Mouse (Mus musculus) CD8-positive naive resting alpha-beta T cell, adult 57 days (primary cell): Measurements from ENCODE around the gene Ubqlnl. TPM values are rescaled to one million over a fixed set of nuclear protein-coding genes. Genes with fewer than 3 reads are reported as not detected.

ENCODE experiments used
- total RNA-seq: library from RNA; stranded (reverse); gene quantifications from one replicate; pipeline ENCODE4 v1.2.4, GENCODE M21; 2023

Gene Ubqlnl
- not detected for total RNA-seq

DNA sequence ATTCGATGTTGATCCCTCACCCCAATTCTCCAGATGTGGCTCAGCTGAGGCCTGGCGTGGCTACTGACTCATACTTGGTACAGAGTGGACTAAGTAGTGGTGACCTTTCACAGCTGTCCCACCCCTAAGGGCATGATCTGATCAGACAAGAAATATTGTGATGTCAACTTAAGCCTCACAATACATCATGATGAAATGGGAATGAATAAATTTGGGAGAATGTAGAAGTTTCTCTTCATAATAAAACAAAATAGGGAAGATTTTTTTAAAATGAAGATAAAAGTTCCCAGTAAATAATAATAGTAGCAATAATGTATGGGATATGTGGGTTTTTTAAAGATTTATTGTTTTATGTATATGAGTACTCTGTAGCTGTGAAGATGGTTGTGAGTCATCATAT is at the start of gene Ubqlnl:
Gene Ubqlnl, minus strand, starts transcription at position 101 of the 400 bp plus-strand sequence.

DNA sequence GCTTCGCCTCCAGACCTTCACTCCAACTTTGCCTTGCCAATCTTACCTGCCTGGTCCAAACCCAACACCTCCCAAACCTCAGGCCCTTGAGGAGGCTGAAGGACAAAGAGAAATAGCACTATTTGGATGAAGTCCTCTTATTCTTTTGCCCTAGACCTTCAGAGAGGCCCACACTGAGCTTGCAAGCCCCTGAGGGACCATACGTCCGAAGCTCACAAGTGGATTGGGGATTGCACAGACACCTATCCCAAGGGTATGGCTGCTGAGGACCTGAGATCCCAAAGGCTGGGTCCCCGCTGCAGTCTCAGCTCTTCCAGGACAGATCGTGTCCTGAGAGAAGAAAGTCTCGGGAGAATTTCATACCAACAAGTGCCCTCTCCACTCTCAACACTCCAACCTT is 45.5 kb upstream of the Ubqlnl start, which contains the start of gene Olfr649:
Gene Olfr649, minus strand, starts transcription at position 101 of the 400 bp plus-strand sequence.

GRCm38 (mm10) chr7:104183292-104183691 is 32.9 kb upstream of the Ubqlnl start, which contains the start of gene Olfr648:
TSS of gene Olfr648 (minus strand) at chr7:104183392.

DNA sequence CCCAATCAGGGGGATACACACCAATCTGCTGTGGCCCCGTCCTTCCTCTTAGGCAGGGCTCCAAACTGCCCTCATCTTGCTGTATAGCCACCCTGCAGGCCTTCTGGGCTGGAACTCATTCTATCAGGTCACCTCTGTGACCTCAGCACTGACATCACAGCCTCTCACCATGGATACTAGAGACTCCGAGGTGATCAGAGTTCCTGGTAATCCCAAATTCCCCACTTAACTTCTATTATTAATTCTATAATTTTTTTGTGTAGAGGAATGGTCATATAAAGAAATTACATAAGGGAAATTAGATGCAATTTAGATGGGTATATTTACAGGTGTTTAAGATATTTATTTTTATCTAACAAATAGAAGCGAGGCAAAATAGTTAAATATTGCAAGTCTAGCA is 7.2 kb downstream of the Ubqlnl start, which contains the start of gene Ubqln3:
Gene Ubqln3, minus strand, starts transcription at position 101 of the 400 bp plus-strand sequence.

DNA sequence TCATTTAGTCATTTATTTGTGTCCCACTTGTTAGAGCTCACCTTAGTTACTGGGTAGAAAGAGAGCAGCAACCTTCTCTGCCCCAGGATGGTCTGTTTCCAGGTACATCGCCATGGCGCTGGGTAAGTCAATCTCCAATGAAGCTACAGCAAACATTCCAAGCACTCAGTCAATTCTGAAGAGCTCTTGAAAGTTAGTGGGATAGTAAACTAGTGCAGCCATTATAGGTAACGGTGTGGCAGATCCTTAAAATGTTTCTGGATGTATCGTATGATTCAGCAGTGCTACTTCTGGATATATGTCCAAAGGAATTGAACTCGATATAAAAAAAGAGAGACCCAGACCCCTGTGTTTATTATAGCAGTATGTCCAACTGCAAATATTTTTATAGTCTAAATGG is 13.1 kb downstream of the Ubqlnl start, which contains the start of gene Olfr643:
Gene Olfr643, minus strand, starts transcription at position 101 of the 400 bp plus-strand sequence.

DNA sequence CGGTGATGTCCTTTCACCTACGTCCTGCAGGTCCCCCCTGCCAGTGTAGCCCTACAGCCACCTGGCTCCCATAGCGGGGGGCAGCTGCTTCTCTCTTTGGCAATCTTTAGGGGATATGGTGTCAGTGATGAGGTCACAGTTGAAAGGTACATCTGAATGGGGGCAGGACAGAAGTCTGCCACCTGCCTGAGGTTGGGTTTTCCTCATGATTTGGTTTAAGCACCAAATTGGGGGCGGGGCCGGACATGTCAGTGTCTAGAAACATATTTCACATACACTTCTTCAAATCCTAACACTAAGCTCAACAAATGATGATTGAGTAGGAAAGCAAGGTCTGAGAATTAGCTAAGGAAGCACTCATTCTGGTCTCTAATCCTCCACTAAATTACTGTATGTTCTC is 20.6 kb downstream of the Ubqlnl start, which contains the start of gene Ubqln5:
Gene Ubqln5, minus strand, starts transcription at position 101 of the 400 bp plus-strand sequence.

DNA sequence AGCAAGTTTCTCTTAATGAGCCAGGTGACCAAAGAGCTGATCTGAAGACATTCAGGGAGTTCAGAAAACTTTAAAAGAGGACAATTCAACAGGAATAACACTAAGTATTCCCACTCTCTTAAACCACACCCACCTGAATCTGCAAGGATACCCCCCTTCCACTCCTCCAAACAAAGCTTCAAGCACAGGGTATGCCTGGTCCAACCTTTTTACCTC is 45.7 kb downstream of the Ubqlnl start, which contains the start of gene Olfr646:
Gene Olfr646, plus strand, starts transcription at position 117 of the 216 bp plus-strand sequence.

Other genes with a start within 250 kb of the Ubqlnl start
- gene Olfr65, start 247.1 kb downstream of the Ubqlnl start, total RNA-seq: not detected
- not detected for gene Olfr631, start 221.7 kb downstream of the Ubqlnl start, total RNA-seq
- not detected for gene Olfr632, start 216.2 kb downstream of the Ubqlnl start, total RNA-seq
- not detected for gene Olfr633, start 206.1 kb downstream of the Ubqlnl start, total RNA-seq
- gene Olfr635, start 179.4 kb downstream of the Ubqlnl start, total RNA-seq: not detected
- gene Olfr638, start 151.8 kb downstream of the Ubqlnl start, total RNA-seq: not detected
- not detected for gene Olfr639, start 133.3 kb downstream of the Ubqlnl start, total RNA-seq
- not detected for gene Olfr640, start 125.0 kb downstream of the Ubqlnl start, total RNA-seq
- not detected for gene Olfr641, start 115.1 kb downstream of the Ubqlnl start, total RNA-seq
- not detected for gene Olfr642, start 97.9 kb downstream of the Ubqlnl start, total RNA-seq
- gene 4930516K23Rik, start 89.1 kb downstream of the Ubqlnl start, total RNA-seq: not detected
- not detected for gene Olfr644, start 78.7 kb downstream of the Ubqlnl start, total RNA-seq
- not detected for gene Olfr645, start 65.1 kb downstream of the Ubqlnl start, total RNA-seq
- not detected for gene Olfr646, start 45.7 kb downstream of the Ubqlnl start, total RNA-seq
- gene Ubqln5, start 20.7 kb downstream of the Ubqlnl start, total RNA-seq: not detected
- gene Olfr643, start 13.2 kb downstream of the Ubqlnl start, total RNA-seq: not detected
- not detected for gene Ubqln3, start 7.3 kb downstream of the Ubqlnl start, total RNA-seq
- not detected for gene Olfm5, start 14.3 kb upstream of the Ubqlnl start, total RNA-seq
- not detected for gene Olfr648, start 32.8 kb upstream of the Ubqlnl start, total RNA-seq
- not detected for gene Olfr649, start 45.4 kb upstream of the Ubqlnl start, total RNA-seq
- gene Trim6, start 68.2 kb upstream of the Ubqlnl start, total RNA-seq: not detected
- gene Trim34a, start 93.9 kb upstream of the Ubqlnl start, total RNA-seq: 28.4 TPM
- 23.9 TPM for gene Trim5, start 137.5 kb upstream of the Ubqlnl start, total RNA-seq
- 96.4 TPM for gene Trim12a, start 164.9 kb upstream of the Ubqlnl start, total RNA-seq
- 2.1 TPM for gene Trim34b, start 178.9 kb upstream of the Ubqlnl start, total RNA-seq
- gene Trim12c, start 202.8 kb upstream of the Ubqlnl start, total RNA-seq: 42.5 TPM
- gene Trim30b, start 219.3 kb upstream of the Ubqlnl start, total RNA-seq: 1.9 TPM